In genomic region chr5:78032554-78033250, GRCm38 (mm10) we compare ENCODE assay signal across 26 mouse cellular contexts.
DNase-seq lines count a peak whose midpoint lies in the region; ATAC-seq lines count a peak whose summit lies in the region.
"Had no signal": no experiment of that assay in that cellular context is flagged by ENCODE, and none has a peak within 500 bp of the region (broad histone marks: within the 10 kb centered on the region; RNA-seq: fewer than 3 reads in every experiment).

No protein-coding gene starts in this region.

- peak; percentile 35; the same call in 1 of the 2 replicates for ATAC-seq in forebrain, embryonic 15.5 days (replicated peaks)
- no peak for ATAC-seq in forebrain, embryonic 12.5 days (ENCODE audit: low FRiP score)
- peak; percentile 72; the same call in 1 of the 2 replicates for ATAC-seq in midbrain, embryonic 16.5 days
- ATAC-seq in midbrain, embryonic 13.5 days, result no peak
- ATAC-seq in forebrain, embryonic 16.5 days, result peak; percentile 67
- ATAC-seq: CD4-positive, CD25-positive, alpha-beta regulatory T cell, adult 4 months; intestine, embryonic 15.5 days had no signal

- DNase-seq in telencephalon, adult 2 months (ENCODE audit: low read depth, low spot score), result peak; percentile 17
- no peak for DNase-seq in layer of hippocampus, postnatal 10 days (ENCODE audit: low spot score in 2 of 2)
- no peak for DNase-seq in adipocyte (ENCODE audit: low spot score)
- DNase-seq: adrenal gland, adult 8-10 months; adrenal gland, postnatal 25 days; cerebellum, adult 11 months; cerebellum, adult 2 months; cerebellum, adult 9-11 months; cerebellum, postnatal 25 days; gastrocnemius, postnatal 10 days; gastrocnemius, postnatal 36 days; heart, adult 2 months; heart, postnatal 14 days; heart, postnatal 4 days had no signal

- H3K9me3 ChIP-seq in forebrain, embryonic 15.5 days, result no peaks in the 10 kb centered on the region
- H3K9me3 ChIP-seq in forebrain, embryonic 12.5 days, result no peaks in the 10 kb centered on the region
- H3K9me3 ChIP-seq in midbrain, embryonic 16.5 days (replicated peaks; ENCODE audit: control insufficient read depth, low read length, poor library complexity, severe bottlenecking), result no peaks in the 10 kb centered on the region
- no peaks in the 10 kb centered on the region for H3K9me3 ChIP-seq in midbrain, embryonic 13.5 days
- no peaks in the 10 kb centered on the region for H3K9me3 ChIP-seq in forebrain, embryonic 16.5 days (ENCODE audit: control insufficient read depth, low read length)
- H3K9me3 ChIP-seq: embryonic facial prominence, embryonic 12.5 days; embryonic facial prominence, embryonic 15.5 days; heart, embryonic 10.5 days; heart, embryonic 13.5 days; hindbrain, embryonic 15.5 days; intestine, embryonic 15.5 days had no signal

- H3K4me1 ChIP-seq in forebrain, embryonic 15.5 days, result no peaks in the 10 kb centered on the region
- peaks cover 3% of the 10 kb centered on the region; the same call in 1 of the 2 replicates for H3K4me1 ChIP-seq in forebrain, embryonic 12.5 days
- H3K4me1 ChIP-seq in midbrain, embryonic 16.5 days (ENCODE audit: control insufficient read depth, insufficient read depth, low read length), result no peaks in the 10 kb centered on the region
- no peaks in the 10 kb centered on the region for H3K4me1 ChIP-seq in midbrain, embryonic 13.5 days (replicated peaks)
- H3K4me1 ChIP-seq in forebrain, embryonic 16.5 days (replicated peaks; ENCODE audit: control insufficient read depth, insufficient read depth, low read length), result no peaks in the 10 kb centered on the region
- H3K4me1 ChIP-seq: embryonic facial prominence, embryonic 12.5 days; embryonic facial prominence, embryonic 15.5 days; heart, embryonic 10.5 days; heart, embryonic 13.5 days; hindbrain, embryonic 15.5 days; intestine, embryonic 15.5 days had no signal

- H3K36me3 ChIP-seq in forebrain, embryonic 15.5 days, result no peaks in the 10 kb centered on the region
- H3K36me3 ChIP-seq in forebrain, embryonic 12.5 days (replicated peaks), result no peaks in the 10 kb centered on the region
- no peaks in the 10 kb centered on the region for H3K36me3 ChIP-seq in midbrain, embryonic 16.5 days (ENCODE audit: control insufficient read depth, insufficient read depth, low read length)
- H3K36me3 ChIP-seq in midbrain, embryonic 13.5 days, result no peaks in the 10 kb centered on the region
- no peaks in the 10 kb centered on the region for H3K36me3 ChIP-seq in forebrain, embryonic 16.5 days (ENCODE audit: control insufficient read depth, insufficient read depth)
- H3K36me3 ChIP-seq: embryonic facial prominence, embryonic 12.5 days; embryonic facial prominence, embryonic 15.5 days; heart, embryonic 10.5 days; heart, embryonic 13.5 days; hindbrain, embryonic 15.5 days; intestine, embryonic 15.5 days had no signal

- H3K9ac ChIP-seq in forebrain, embryonic 15.5 days (replicated peaks), result no peak overlapping the region
- no peak overlapping the region for H3K9ac ChIP-seq in forebrain, embryonic 12.5 days
- no peak overlapping the region for H3K9ac ChIP-seq in midbrain, embryonic 16.5 days (ENCODE audit: low read depth, low read length)
- H3K9ac ChIP-seq in midbrain, embryonic 13.5 days (replicated peaks), result no peak overlapping the region
- no peak overlapping the region for H3K9ac ChIP-seq in forebrain, embryonic 16.5 days (replicated peaks; ENCODE audit: low read depth, low read length)
- H3K9ac ChIP-seq: embryonic facial prominence, embryonic 12.5 days; embryonic facial prominence, embryonic 15.5 days; heart, embryonic 13.5 days; hindbrain, embryonic 15.5 days; intestine, embryonic 15.5 days had no signal

- 32% methylated on average over 4 of the region's 4 CpGs for WGBS in forebrain, embryonic 15.5 days
- 44% methylated on average over 4 of the region's 4 CpGs for WGBS in forebrain, embryonic 12.5 days
- WGBS in midbrain, embryonic 16.5 days, result 34% methylated on average over 4 of the region's 4 CpGs
- WGBS in midbrain, embryonic 13.5 days, result 32% methylated on average over 4 of the region's 4 CpGs
- WGBS in forebrain, embryonic 16.5 days, result 30% methylated on average over 4 of the region's 4 CpGs

- H3K27me3 ChIP-seq in forebrain, embryonic 15.5 days, result no peaks in the 10 kb centered on the region
- H3K27me3 ChIP-seq in forebrain, embryonic 12.5 days, result no peaks in the 10 kb centered on the region
- H3K27me3 ChIP-seq in midbrain, embryonic 16.5 days (ENCODE audit: control insufficient read depth, insufficient read depth, low read depth, low read length), result no peaks in the 10 kb centered on the region
- H3K27me3 ChIP-seq in midbrain, embryonic 13.5 days, result no peaks in the 10 kb centered on the region
- no peaks in the 10 kb centered on the region for H3K27me3 ChIP-seq in forebrain, embryonic 16.5 days (replicated peaks; ENCODE audit: control insufficient read depth, insufficient read depth, low read length)
- H3K27me3 ChIP-seq: embryonic facial prominence, embryonic 12.5 days; embryonic facial prominence, embryonic 15.5 days; heart, embryonic 13.5 days; hindbrain, embryonic 15.5 days; intestine, embryonic 15.5 days had no signal

- H3K27ac ChIP-seq in forebrain, embryonic 15.5 days (replicated peaks), result no peak overlapping the region
- H3K27ac ChIP-seq in forebrain, embryonic 12.5 days, result no peak overlapping the region
- peak overlapping the region; percentile 39; the same call in 1 of the 2 replicates for H3K27ac ChIP-seq in midbrain, embryonic 16.5 days (ENCODE audit: low read length)
- H3K27ac ChIP-seq in midbrain, embryonic 13.5 days, result no peak overlapping the region
- no peak overlapping the region for H3K27ac ChIP-seq in forebrain, embryonic 16.5 days (ENCODE audit: low read length)
- H3K27ac ChIP-seq: embryonic facial prominence, embryonic 12.5 days; embryonic facial prominence, embryonic 15.5 days; heart, adult 2 months; heart, embryonic 10.5 days; heart, embryonic 13.5 days; hindbrain, embryonic 15.5 days; intestine, embryonic 15.5 days had no signal

- no peak overlapping the region for H3K4me3 ChIP-seq in forebrain, embryonic 15.5 days
- H3K4me3 ChIP-seq in forebrain, embryonic 12.5 days (replicated peaks), result no peak overlapping the region
- H3K4me3 ChIP-seq in midbrain, embryonic 16.5 days (ENCODE audit: low read depth, low read length), result no peak overlapping the region
- H3K4me3 ChIP-seq in midbrain, embryonic 13.5 days (replicated peaks), result no peak overlapping the region
- H3K4me3 ChIP-seq in forebrain, embryonic 16.5 days (replicated peaks; ENCODE audit: low read length), result no peak overlapping the region
- H3K4me3 ChIP-seq: embryonic facial prominence, embryonic 12.5 days; embryonic facial prominence, embryonic 15.5 days; heart, adult 2 months; heart, embryonic 10.5 days; heart, embryonic 13.5 days; hindbrain, embryonic 15.5 days; intestine, embryonic 15.5 days had no signal

- no peak overlapping the region for H3K4me2 ChIP-seq in forebrain, embryonic 15.5 days (replicated peaks)
- H3K4me2 ChIP-seq in forebrain, embryonic 12.5 days, result no peak overlapping the region
- no peak overlapping the region for H3K4me2 ChIP-seq in midbrain, embryonic 16.5 days (ENCODE audit: low read length)
- H3K4me2 ChIP-seq in midbrain, embryonic 13.5 days (replicated peaks), result no peak overlapping the region
- H3K4me2 ChIP-seq in forebrain, embryonic 16.5 days (ENCODE audit: low read length), result no peak overlapping the region
- H3K4me2 ChIP-seq: embryonic facial prominence, embryonic 12.5 days; embryonic facial prominence, embryonic 15.5 days; heart, embryonic 13.5 days; hindbrain, embryonic 15.5 days; intestine, embryonic 15.5 days had no signal

Comparison
In these comparisons a context has a peak if more than half of its experiments do, and no peak if none do; other contexts are left out.
1. ATAC-seq: peak in forebrain, embryonic 15.5 days (single experiment), midbrain, embryonic 16.5 days (single experiment) and forebrain, embryonic 16.5 days (single experiment); none in forebrain, embryonic 12.5 days (single experiment) and midbrain, embryonic 13.5 days (single experiment).